Mouse (Mus musculus) neutrophil, adult 59 days (primary cell): ENCODE data around the gene Cnih3. TPM values are rescaled to one million over a fixed set of nuclear protein-coding genes. Genes with fewer than 3 reads are reported as not detected.

Experiments used
- total RNA-seq, 2 experiments: library from RNA; stranded (reverse); gene quantifications; 1 replicate in 1 of 2; 2 replicates in 1 of 2; pipeline ENCODE4 v1.2.4; 2023

Cnih3 gene
- not detected for total RNA-seq

DNA sequence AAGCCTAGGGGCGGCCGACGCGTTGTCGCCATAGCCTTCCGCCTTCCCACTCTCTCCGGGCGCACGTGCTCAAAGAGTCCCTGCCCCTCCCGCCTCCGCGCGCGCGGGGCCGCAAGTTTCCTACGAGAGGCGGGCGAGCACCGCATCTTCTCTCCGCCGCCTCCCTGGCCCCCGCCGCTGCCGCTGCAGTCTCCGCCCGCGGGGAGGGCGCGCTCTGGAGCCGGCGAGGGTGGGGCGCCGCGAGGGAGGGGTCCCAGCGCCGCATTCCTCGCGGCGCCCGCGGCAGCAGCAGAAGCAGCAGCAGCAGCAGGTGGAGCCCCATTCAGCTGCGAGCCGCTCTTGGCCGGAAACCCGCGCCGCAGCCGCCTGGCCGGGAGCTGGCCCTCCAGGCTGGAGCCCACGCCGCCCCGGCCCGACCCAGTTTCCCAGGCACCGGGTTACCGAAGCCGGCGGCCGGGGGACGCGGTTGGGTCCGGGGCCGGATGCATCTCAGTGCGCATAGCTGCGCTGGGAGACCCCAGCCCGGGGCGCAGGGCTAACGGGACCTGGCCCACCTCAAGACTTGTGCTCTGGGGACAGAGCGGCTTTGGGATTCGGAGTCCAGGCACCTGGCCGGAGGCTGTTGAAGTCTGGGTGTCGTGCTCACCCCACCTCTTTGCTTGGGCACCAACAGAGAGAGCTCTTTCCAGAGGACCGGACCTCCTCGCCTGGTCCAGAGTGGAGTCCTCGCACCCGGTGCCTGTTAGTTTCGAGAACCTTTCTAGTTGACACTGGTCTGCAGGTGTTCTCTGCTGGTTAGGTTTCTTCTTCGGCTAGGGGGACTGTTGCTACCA lies at the start of gene Cnih3:
Gene Cnih3, plus strand, starts transcription at position 262 of the 833 bp plus-strand sequence.

Other genes with a start within 250 kb of the Cnih3 start
- gene Nvl, start 208.4 kb upstream of the Cnih3 start, total RNA-seq: 10 to 100 TPM in 1 of 2 experiments, 1 to 10 TPM in 1; 8.9 to 12.2 TPM
- 10 to 100 TPM; 31.0 to 39.6 TPM for gene Cnih4, start 207.9 kb upstream of the Cnih3 start, total RNA-seq
- 100 to 1,000 TPM; 223 to 237 TPM for gene Wdr26, start 140.6 kb upstream of the Cnih3 start, total RNA-seq
- not detected for gene Ccdc121, start 158.8 kb downstream of the Cnih3 start, total RNA-seq
- not detected for gene Dnah14, start 223.9 kb downstream of the Cnih3 start, total RNA-seq